Mouse (Mus musculus) lung, postnatal 0 days (tissue): Measurements from ENCODE around the gene Ankrd1.

Experiments used
- CTCF ChIP-seq: IDR thresholded peaks from 2 replicates; pipeline ENCODE4 v1.5.1; 2016; ENCODE audit warnings: antibody characterized with exemption, mild to moderate bottlenecking
- EP300 ChIP-seq: IDR thresholded peaks from 2 replicates; pipeline ENCODE4 v1.6.1; 2016; ENCODE audit warnings: antibody characterized with exemption, mild to moderate bottlenecking, control low read depth

DNA sequence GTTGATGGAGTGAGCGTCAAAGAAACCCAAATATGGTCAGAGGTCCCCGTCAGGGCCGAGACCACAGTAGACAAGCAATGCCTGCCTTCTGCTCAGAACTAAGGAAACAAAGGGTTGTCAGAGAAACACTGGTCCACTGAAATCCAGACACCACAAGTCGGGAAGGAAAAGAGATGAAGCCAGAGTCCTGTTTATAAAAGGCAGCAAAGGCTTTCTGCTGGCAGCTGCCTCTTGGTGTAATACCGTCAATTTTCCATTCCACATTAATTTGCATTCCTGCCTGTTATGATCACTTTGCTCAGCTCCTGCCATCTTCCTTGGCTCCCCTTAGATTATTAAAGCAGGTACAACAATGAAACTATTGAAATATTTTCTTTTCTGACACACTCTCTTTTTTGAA lies 13.8 kb upstream of the Ankrd1 start:
- TF ChIP-seq EP300 (no peak), CTCF (no peak)
